In the genomic region with DNA sequence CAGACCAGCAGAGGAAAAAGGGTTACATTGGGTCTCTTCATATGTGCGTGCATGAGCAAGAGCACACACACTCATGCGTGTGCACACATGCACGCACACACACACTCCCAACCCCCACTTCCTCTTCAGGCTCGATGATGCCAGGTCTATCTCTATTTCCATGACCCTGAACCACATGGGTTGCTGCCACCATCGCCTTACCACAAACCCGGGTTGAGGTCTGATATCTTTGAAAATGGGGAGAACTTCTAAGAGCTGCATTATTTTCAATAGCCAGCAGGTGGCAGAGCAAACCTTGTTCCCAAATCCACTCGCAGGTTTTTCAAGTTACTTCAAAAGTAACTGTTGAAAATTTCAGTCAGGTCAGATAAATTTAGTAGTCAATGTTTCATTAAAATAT, we compare ENCODE assay signal across 9 mouse cellular contexts.
DNase-seq lines count a peak whose midpoint lies in the region; ATAC-seq and TF ChIP-seq lines count a peak whose summit lies in the region.
"Had no signal": no experiment of that assay in that cellular context is flagged by ENCODE, and none has a peak within 500 bp of the region (broad histone marks: within the 10 kb centered on the region; RNA-seq: fewer than 3 reads in every experiment).

No protein-coding gene starts in this region.

- peak in 1 of 2 experiments; percentile 15; a peak in 1 of 4 replicates for TF ChIP-seq EP300 in MEL (IDR thresholded peaks at IDR 0.05; ENCODE audit: low read depth in 1 of 2, low read length in 2 of 2)
- TF ChIP-seq EP300 in lung, postnatal 0 days (IDR thresholded peaks at IDR 0.05): no peak

- no peak overlapping the region for H3K4me2 ChIP-seq in lung, postnatal 0 days (replicated peaks; ENCODE audit: low read depth, low read length)
- H3K4me2 ChIP-seq: heart, embryonic 15.5 days had no signal

- ATAC-seq in lung, postnatal 0 days: no peak

- peak; percentile 29 to 35 for DNase-seq in adrenal gland, adult 18-20 months (ENCODE audit: low spot score in 2 of 2)
- DNase-seq in adrenal gland, postnatal 4 days (ENCODE audit: low spot score in 2 of 2): no peak
- peak; percentile 48 for DNase-seq in layer of hippocampus, adult 9-10 months (ENCODE audit: low spot score)
- no peak for DNase-seq in layer of hippocampus, adult 8-10 months (ENCODE audit: low spot score in 2 of 2)
- peak; percentile 87 for DNase-seq in MEL (ENCODE audit: low read depth, low spot score)
- peak; percentile 80 for DNase-seq in embryo, embryonic 11 days
- peak; percentile 61 for DNase-seq in lung, postnatal 0 days (ENCODE audit: low spot score)
- DNase-seq in thymus, postnatal 36 days: peak; percentile 22 to 30

- TF ChIP-seq POLR2A in MEL (IDR thresholded peaks at IDR 0.05; ENCODE audit: control insufficient read depth in 1 of 2, insufficient read depth in 1 of 2, low read depth in 1 of 2, low read length in 2 of 2, poor library complexity in 1 of 2): no peak

- no peaks in the 10 kb centered on the region; a peak in 1 of 4 replicates for H3K36me3 ChIP-seq in MEL (ENCODE audit: control insufficient read depth in 1 of 2, insufficient read depth in 2 of 2, low read length in 2 of 2)
- no peaks in the 10 kb centered on the region for H3K36me3 ChIP-seq in lung, postnatal 0 days (ENCODE audit: insufficient read depth, low read length)
- H3K36me3 ChIP-seq: heart, embryonic 15.5 days had no signal

- no peak overlapping the region for H3K9ac ChIP-seq in MEL (ENCODE audit: control insufficient read depth, low read depth, low read length, poor library complexity, severe bottlenecking)
- H3K9ac ChIP-seq in lung, postnatal 0 days (replicated peaks; ENCODE audit: low read depth): no peak overlapping the region
- H3K9ac ChIP-seq: heart, embryonic 15.5 days had no signal

- peak; percentile 44 to 84 (median 69) for TF ChIP-seq CTCF in MEL (IDR thresholded peaks at IDR 0.05 in 2 of 3, conservative IDR thresholded peaks at IDR 0.05 in 1 of 3; ENCODE audit: control insufficient read depth in 1 of 3, insufficient read depth in 1 of 3, low read depth in 2 of 3, low read length in 3 of 3, poor library complexity in 1 of 3, severe bottlenecking in 1 of 3)
- peak; percentile 71 for TF ChIP-seq CTCF in lung, postnatal 0 days (IDR thresholded peaks at IDR 0.05)

- H3K9me3 ChIP-seq in MEL (replicated peaks; ENCODE audit: insufficient read depth, low read length): no peaks in the 10 kb centered on the region
- H3K9me3 ChIP-seq in lung, postnatal 0 days (ENCODE audit: low read length): no peaks in the 10 kb centered on the region
- H3K9me3 ChIP-seq: heart, embryonic 15.5 days had no signal

- no peak overlapping the region for H3K4me3 ChIP-seq in MEL (ENCODE audit: control insufficient read depth in 1 of 2, insufficient read depth in 1 of 2, low read depth in 2 of 2, low read length in 2 of 2)
- no peak overlapping the region for H3K4me3 ChIP-seq in lung, postnatal 0 days (ENCODE audit: low read depth, low read length)
- H3K4me3 ChIP-seq: heart, embryonic 15.5 days had no signal

- no peak overlapping the region for H3K27ac ChIP-seq in MEL (ENCODE audit: control insufficient read depth, low read depth, low read length)
- H3K27ac ChIP-seq in lung, postnatal 0 days (ENCODE audit: low read length): no peak overlapping the region
- H3K27ac ChIP-seq: heart, embryonic 15.5 days had no signal

- 0 out of 4 replicates have a peak, but pooled peaks cover 0 to 3% of the 10 kb centered on the region in 2 experiments for H3K4me1 ChIP-seq in MEL (ENCODE audit: control insufficient read depth in 1 of 2, insufficient read depth in 2 of 2, low read length in 2 of 2)
- H3K4me1 ChIP-seq in lung, postnatal 0 days (ENCODE audit: insufficient read depth, low read depth, low read length): no peaks in the 10 kb centered on the region

- TF ChIP-seq RAD21 in MEL (IDR thresholded peaks at IDR 0.05; ENCODE audit: low read depth, low read length): peak; percentile 80

- H3K27me3 ChIP-seq in MEL (ENCODE audit: control insufficient read depth in 1 of 2, insufficient read depth in 2 of 2, low read length in 2 of 2): no peaks in the 10 kb centered on the region; a peak in 2 of 4 replicates
- H3K27me3 ChIP-seq in lung, postnatal 0 days (replicated peaks; ENCODE audit: insufficient read depth, low read length): peaks cover 5% of the 10 kb centered on the region

- WGBS in lung, postnatal 0 days: 26% methylated on average over 7 of the region's 7 CpGs

- H3K79me2 ChIP-seq in MEL (ENCODE audit: control insufficient read depth, insufficient read depth, low read length, poor library complexity): no peaks in the 10 kb centered on the region

TF ChIP-seq in MEL, 35 proteins besides CTCF, POLR2A, EP300 and RAD21:
- TF ChIP-seq ETS1 (IDR thresholded peaks at IDR 0.05; ENCODE audit: low read depth, low read length): peak; percentile 36; the same call in 1 of the 2 replicates
- no peak for TF ChIP-seq ZKSCAN1 (IDR thresholded peaks at IDR 0.05; ENCODE audit: low read depth, low read length)
- TF ChIP-seq ELF1 (IDR thresholded peaks at IDR 0.05; ENCODE audit: low read depth, low read length): no peak
- TF ChIP-seq MAZ (IDR thresholded peaks at IDR 0.05; ENCODE audit: low read depth, low read length): no peak
- TF ChIP-seq TBP (IDR thresholded peaks at IDR 0.05; ENCODE audit: low read depth, low read length): no peak
- peak; percentile 38; the same call in 1 of the 2 replicates for TF ChIP-seq GATA1 (IDR thresholded peaks at IDR 0.05; ENCODE audit: low read depth, low read length)
- peak; percentile 52 for TF ChIP-seq ZC3H11A (IDR thresholded peaks at IDR 0.05; ENCODE audit: low read depth, low read length)
- TF ChIP-seq NELFE (IDR thresholded peaks at IDR 0.05; ENCODE audit: low read depth, low read length): no peak
- no peak for TF ChIP-seq UBTF (IDR thresholded peaks at IDR 0.05; ENCODE audit: borderline replicate concordance, insufficient read depth, low read depth, low read length)
- TF ChIP-seq TCF12 (IDR thresholded peaks at IDR 0.05; ENCODE audit: low read depth, low read length): 0 out of 2 replicates have a peak, but pooled peaks have one; percentile 28
- peak; percentile 52; the same call in 1 of the 2 replicates for TF ChIP-seq RCOR1 (IDR thresholded peaks at IDR 0.05; ENCODE audit: low read depth, low read length)
- no peak for TF ChIP-seq GABPA (IDR thresholded peaks at IDR 0.05; ENCODE audit: low read depth, low read length)
- TF ChIP-seq MYC (IDR thresholded peaks at IDR 0.05; ENCODE audit: low read depth, low read length): peak; percentile 68; the same call in 1 of the 2 replicates
- no peak for TF ChIP-seq MEF2A (IDR thresholded peaks at IDR 0.05; ENCODE audit: extremely low read depth, insufficient replicate concordance, low read depth, low read length, poor library complexity, severe bottlenecking)
- TF ChIP-seq E2F4 (IDR thresholded peaks at IDR 0.05; ENCODE audit: borderline replicate concordance, low read depth, low read length): no peak
- peak; percentile 88 for TF ChIP-seq SMC3 (IDR thresholded peaks at IDR 0.05; ENCODE audit: low read depth, low read length)
TF ChIP-seq in MEL: peak in this region for 7.

Comparison
In these comparisons a context has a peak if more than half of its experiments do, and no peak if none do; other contexts are left out.
1. DNase-seq: peak in adrenal gland, adult 18-20 months (2 of 2), layer of hippocampus, adult 9-10 months (single experiment), MEL (single experiment), embryo, embryonic 11 days (single experiment), lung, postnatal 0 days (single experiment) and thymus, postnatal 36 days (2 of 2); none in adrenal gland, postnatal 4 days (0 of 2) and layer of hippocampus, adult 8-10 months (0 of 2).